In genomic region chr12:76403886-76404537, GRCm38 (mm10) we compare ENCODE assay signal across 8 mouse cellular contexts. TPM values are rescaled to one million over a fixed set of nuclear protein-coding genes. Genes with fewer than 3 reads are reported as not detected.
DNase-seq lines count a peak whose midpoint lies in the region; ATAC-seq and TF ChIP-seq lines count a peak whose summit lies in the region.

Hspa2 (plus strand) TSS chr12:76404176.

- H3K9ac ChIP-seq in heart, embryonic 12.5 days, result peak within 1 kb of the TSS; percentile 79
- H3K9ac ChIP-seq in kidney, postnatal 0 days (ENCODE audit: low read depth, low read length), result peak within 1 kb of the TSS; percentile 77
- H3K9ac ChIP-seq in liver, embryonic 11.5 days (ENCODE audit: low read depth, low read length), result peak within 1 kb of the TSS; percentile 67
- H3K9ac ChIP-seq in stomach, embryonic 14.5 days (replicated peaks; ENCODE audit: low read depth, low read length), result peak within 1 kb of the TSS; percentile 31

- no peaks in the 10 kb centered on the region for H3K9me3 ChIP-seq in heart, embryonic 12.5 days (replicated peaks)
- H3K9me3 ChIP-seq in kidney, postnatal 0 days (replicated peaks; ENCODE audit: low read length), result no peaks in the 10 kb centered on the region
- no peaks in the 10 kb centered on the region for H3K9me3 ChIP-seq in liver, embryonic 11.5 days (ENCODE audit: control insufficient read depth, low read length)
- H3K9me3 ChIP-seq in stomach, embryonic 14.5 days (ENCODE audit: control insufficient read depth, low read depth, low read length), result no peaks in the 10 kb centered on the region

- TF ChIP-seq CTCF in kidney, postnatal 0 days (IDR thresholded peaks at IDR 0.05; ENCODE audit: low read depth), result 0 out of 2 replicates have a peak, but pooled peaks have one; percentile 2

- peaks cover 25% of the 10 kb centered on the region for H3K4me1 ChIP-seq in heart, embryonic 12.5 days (replicated peaks)
- H3K4me1 ChIP-seq in kidney, postnatal 0 days (replicated peaks; ENCODE audit: insufficient read depth, low read length), result peaks cover 14% of the 10 kb centered on the region
- peaks cover 15% of the 10 kb centered on the region for H3K4me1 ChIP-seq in liver, embryonic 11.5 days (replicated peaks; ENCODE audit: control insufficient read depth, insufficient read depth, low read length)
- H3K4me1 ChIP-seq in stomach, embryonic 14.5 days (ENCODE audit: control insufficient read depth, insufficient read depth, low read length), result peaks cover 12% of the 10 kb centered on the region; the same call in 1 of the 2 replicates

- H3K36me3 ChIP-seq in heart, embryonic 12.5 days, result no peaks in the 10 kb centered on the region
- H3K36me3 ChIP-seq in kidney, postnatal 0 days (ENCODE audit: insufficient read depth, low read length), result no peaks in the 10 kb centered on the region
- H3K36me3 ChIP-seq in liver, embryonic 11.5 days (ENCODE audit: control insufficient read depth, insufficient read depth, low read length), result no peaks in the 10 kb centered on the region
- H3K36me3 ChIP-seq in stomach, embryonic 14.5 days (ENCODE audit: control insufficient read depth, insufficient read depth, low read length), result no peaks in the 10 kb centered on the region

- peak within 1 kb of the TSS; percentile 91 for H3K4me2 ChIP-seq in heart, embryonic 12.5 days
- peak within 1 kb of the TSS; percentile 90 for H3K4me2 ChIP-seq in kidney, postnatal 0 days (ENCODE audit: low read length)
- H3K4me2 ChIP-seq in liver, embryonic 11.5 days, result peak within 1 kb of the TSS; percentile 94
- H3K4me2 ChIP-seq in stomach, embryonic 14.5 days (replicated peaks; ENCODE audit: low read depth, low read length), result peak within 1 kb of the TSS; percentile 95

- WGBS in heart, embryonic 12.5 days, result 0% methylated on average over 54 of the region's 54 CpGs
- WGBS in kidney, postnatal 0 days, result under 1% methylated on average over 54 of the region's 54 CpGs
- under 1% methylated on average over 54 of the region's 54 CpGs for WGBS in liver, embryonic 11.5 days
- under 1% methylated on average over 54 of the region's 54 CpGs for WGBS in stomach, embryonic 14.5 days

- H3K4me3 ChIP-seq in heart, embryonic 12.5 days, result peak within 1 kb of the TSS; percentile 73
- H3K4me3 ChIP-seq in kidney, postnatal 0 days (replicated peaks; ENCODE audit: low read depth, low read length), result peak within 1 kb of the TSS; percentile 78
- peak within 1 kb of the TSS; percentile 62 for H3K4me3 ChIP-seq in liver, embryonic 11.5 days (ENCODE audit: low read depth, low read length)
- peak within 1 kb of the TSS; percentile 46 for H3K4me3 ChIP-seq in stomach, embryonic 14.5 days (ENCODE audit: low read depth, low read length)

- peak; percentile 98 for DNase-seq in CD4-positive helper T cell, adult 2 months (ENCODE audit: low read depth, low spot score)
- peak; percentile 97 for DNase-seq in brain, embryonic 18.5 days (ENCODE audit: low read depth, low spot score)
- DNase-seq in kidney, postnatal 0 days (ENCODE audit: low spot score), result peak; percentile 99
- DNase-seq in liver, embryonic 11.5 days (ENCODE audit: low spot score), result peak; percentile 98
- peak; percentile 97 for DNase-seq in naive thymus-derived CD4-positive, alpha-beta T cell, adult 2 months (ENCODE audit: low read depth)

- ATAC-seq in erythroid progenitor cell, adult 5-6 weeks (replicated peaks; ENCODE audit: low FRiP score, poor library complexity, severe bottlenecking), result peak; percentile 91
- ATAC-seq in heart, embryonic 12.5 days (ENCODE audit: insufficient number of reproducible peaks, low FRiP score), result peak; percentile 97
- peak; percentile 99 for ATAC-seq in kidney, postnatal 0 days (replicated peaks; ENCODE audit: low FRiP score, low read depth)
- peak; percentile 95 for ATAC-seq in liver, embryonic 11.5 days (replicated peaks; ENCODE audit: low FRiP score)
- peak; percentile 97 for ATAC-seq in stomach, embryonic 14.5 days (ENCODE audit: insufficient number of reproducible peaks, insufficient read depth, low FRiP score, low read depth)

- H3K27ac ChIP-seq in heart, embryonic 12.5 days (ENCODE audit: poor library complexity, severe bottlenecking), result peak within 1 kb of the TSS; percentile 96
- H3K27ac ChIP-seq in kidney, postnatal 0 days, result peak within 1 kb of the TSS; percentile 94
- H3K27ac ChIP-seq in liver, embryonic 11.5 days (ENCODE audit: low read depth, low read length), result peak within 1 kb of the TSS; percentile 67
- peak within 1 kb of the TSS; percentile 68; the same call in 1 of the 2 replicates for H3K27ac ChIP-seq in stomach, embryonic 14.5 days (ENCODE audit: low read length)

- H3K27me3 ChIP-seq in heart, embryonic 12.5 days (replicated peaks), result peaks cover 22% of the 10 kb centered on the region
- 0 out of 2 replicates have a peak, but pooled peaks cover 5% of the 10 kb centered on the region for H3K27me3 ChIP-seq in kidney, postnatal 0 days (ENCODE audit: insufficient read depth, low read length)
- H3K27me3 ChIP-seq in liver, embryonic 11.5 days (replicated peaks; ENCODE audit: control insufficient read depth, insufficient read depth, low read length), result peaks cover 33% of the 10 kb centered on the region
- H3K27me3 ChIP-seq in stomach, embryonic 14.5 days (ENCODE audit: control insufficient read depth, insufficient read depth, low read length), result peaks cover 19% of the 10 kb centered on the region

RNA-seq across cellular contexts. Expression of gene Hspa2, which starts in this region (rescaled TPM):
- total RNA-seq in erythroid progenitor cell, adult 5-6 weeks (2015; ENCODE audit: low replicate concordance), result 1.7 TPM in 1 of 2 replicates, not detected in the other
- total RNA-seq in erythroid progenitor cell, adult 5-6 weeks (2017; ENCODE audit: low replicate concordance), result 3.2 and 3.3 TPM in 2 replicates
- polyA plus RNA-seq in heart, embryonic 12.5 days (2016; fragmentation: Nextera tagmentation; extraction: Ambion mirVana), result 23.2 and 23.9 TPM in 2 replicates
- polyA plus RNA-seq in kidney, postnatal 0 days (2015; fragmentation: Nextera tagmentation; extraction: Ambion mirVana), result 12.4 and 14.6 TPM in 2 replicates
- 4.2 and 5.4 TPM in 2 replicates for polyA plus RNA-seq in liver, embryonic 11.5 days (2014; fragmentation: Nextera tagmentation; extraction: Ambion mirVana)
- polyA plus RNA-seq in stomach, embryonic 14.5 days (2014; fragmentation: Nextera tagmentation; extraction: Ambion mirVana), result 9.5 and 9.9 TPM in 2 replicates

Comparison
In these comparisons a context has a peak if more than half of its experiments do, and no peak if none do; other contexts are left out.
1. Peak in every context shown above with its lines: DNase-seq, ATAC-seq, H3K4me3 ChIP-seq and H3K27ac ChIP-seq.